In the genomic region with DNA sequence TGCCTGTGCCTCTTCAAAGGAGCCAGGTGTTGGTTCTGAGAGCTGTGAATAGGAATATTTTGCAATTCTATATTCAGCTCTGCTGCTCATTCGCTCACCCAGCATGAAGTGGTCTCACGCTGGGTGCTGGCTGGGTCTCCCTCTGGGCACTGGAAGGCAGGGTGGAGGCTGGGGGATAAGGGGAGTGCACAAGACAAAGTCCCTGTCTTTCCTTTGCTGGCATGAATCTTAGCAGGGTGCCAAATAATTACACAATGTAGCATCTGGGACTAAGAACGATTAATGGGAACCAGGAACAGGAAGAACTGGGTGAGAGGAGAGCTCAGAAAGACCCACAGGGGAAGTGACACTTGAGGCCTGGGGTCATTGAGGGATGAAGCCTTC, we compare ENCODE assay signal across 21 mouse cellular contexts. TPM values are rescaled to one million over a fixed set of nuclear protein-coding genes. Genes with fewer than 3 reads are reported as not detected.
A peak's percentile ranks its signal among the peaks of the same experiment; 100 is the strongest.
DNase-seq lines count a peak whose midpoint lies in the region; ATAC-seq and TF ChIP-seq lines count a peak whose summit lies in the region.
"Had no signal": no experiment of that assay in that cellular context is flagged by ENCODE, and none has a peak within 500 bp of the region (broad histone marks: within the 10 kb centered on the region; RNA-seq: fewer than 3 reads in every experiment).

No protein-coding gene starts in this region.

- no peak overlapping the region for H3K4me3 ChIP-seq in cerebellum, adult 2 months (replicated peaks; ENCODE audit: insufficient read depth, low read depth, low read length)
- no peak overlapping the region for H3K4me3 ChIP-seq in kidney, adult 2 months (ENCODE audit: insufficient read depth, low read depth, low read length)
- H3K4me3 ChIP-seq in E14TG2a.4 (replicated peaks; ENCODE audit: low read length): 0 out of 2 replicates have a peak overlapping the region, but pooled peaks have one; percentile 2
- H3K4me3 ChIP-seq: embryonic facial prominence, embryonic 10.5 days had no signal

- TF ChIP-seq POLR2A in cerebellum, adult 2 months (IDR thresholded peaks at IDR 0.05; ENCODE audit: borderline replicate concordance, insufficient read depth, low read length): no peak
- no peak for TF ChIP-seq POLR2A in kidney, adult 2 months (IDR thresholded peaks at IDR 0.05; ENCODE audit: low read depth, low read length)

- no peak for DNase-seq in cerebellum, adult 2 months
- DNase-seq in cerebellum, adult 18-20 months: no peak
- DNase-seq in kidney, adult 2 months: peak; percentile 25
- DNase-seq in kidney, postnatal 4 days: no peak
- no peak for DNase-seq in layer of hippocampus, adult 8-10 months (ENCODE audit: low spot score in 2 of 2)
- no peak for DNase-seq in left cerebral cortex, postnatal 36 days (ENCODE audit: low spot score in 2 of 2)
- DNase-seq: cerebellum, postnatal 14 days; heart, postnatal 4 days; spleen, adult 18-20 months had no signal

- no peaks in the 10 kb centered on the region for H3K9me3 ChIP-seq in E14TG2a.4 (ENCODE audit: low read length)

- peaks cover 29% of the 10 kb centered on the region for H3K4me1 ChIP-seq in cerebellum, adult 2 months (ENCODE audit: control insufficient read depth, insufficient read depth, low read length)
- H3K4me1 ChIP-seq in kidney, adult 2 months (ENCODE audit: control insufficient read depth, insufficient read depth, low read length): peaks cover 15% of the 10 kb centered on the region
- peaks cover 76% of the 10 kb centered on the region for H3K4me1 ChIP-seq in E14TG2a.4 (replicated peaks; ENCODE audit: low read depth, low read length)

- no peaks in the 10 kb centered on the region for H3K27me3 ChIP-seq in cerebellum, adult 2 months (ENCODE audit: control insufficient read depth, insufficient read depth, low read length)
- H3K27me3 ChIP-seq in kidney, adult 2 months (replicated peaks; ENCODE audit: control insufficient read depth, insufficient read depth, low read length): no peaks in the 10 kb centered on the region
- peaks cover 12% of the 10 kb centered on the region for H3K27me3 ChIP-seq in E14TG2a.4 (ENCODE audit: insufficient read depth, low read length)
- H3K27me3 ChIP-seq: CH12.LX had no signal

- no peaks in the 10 kb centered on the region for H3K36me3 ChIP-seq in kidney, adult 2 months (ENCODE audit: control insufficient read depth, insufficient read depth, low read length)
- H3K36me3 ChIP-seq in E14TG2a.4 (ENCODE audit: insufficient read depth, low read length): peaks cover 27% of the 10 kb centered on the region

- peak overlapping the region; percentile 68 for H3K27ac ChIP-seq in cerebellum, adult 2 months (ENCODE audit: insufficient read depth, low read length)
- H3K27ac ChIP-seq in kidney, adult 2 months (ENCODE audit: insufficient read depth, low read depth, low read length): no peak overlapping the region
- H3K27ac ChIP-seq: hindbrain, postnatal 0 days had no signal

- no peak for TF ChIP-seq CTCF in cerebellum, adult 2 months (IDR thresholded peaks at IDR 0.05; ENCODE audit: borderline replicate concordance, insufficient read depth, low read depth, low read length)
- TF ChIP-seq CTCF in kidney, adult 2 months (conservative IDR thresholded peaks at IDR 0.05; ENCODE audit: insufficient read depth, insufficient read length, low read depth, low read length): no peak
- no peak for TF ChIP-seq CTCF in E14TG2a.4 (conservative IDR thresholded peaks at IDR 0.05; ENCODE audit: low read length)

- 35% methylated on average over 3 of the region's 3 CpGs for WGBS in cerebellum, adult 2 months
- 72% methylated on average over 3 of the region's 3 CpGs for WGBS in kidney, adult 2 months

- intact Hi-C loops in left cerebral cortex, postnatal 36 days (cut with DNase I): no loop called here

- ATAC-seq in granulocyte monocyte progenitor cell, adult 5-6 weeks (replicated peaks; ENCODE audit: poor library complexity, severe bottlenecking): peak; percentile 53
- ATAC-seq: hindbrain, postnatal 0 days had no signal

RNA-seq across cellular contexts. Expression of gene Coro1b, which starts 1.4 kb away (rescaled TPM):
- 240 and 294 TPM in 2 replicates for polyA plus RNA-seq in cerebellum, adult 2 months (2012; rRNA removed)
- polyA plus RNA-seq in kidney, adult 2 months (2012; rRNA removed): 176 and 181 TPM in 2 replicates
- 143 and 234 TPM in 2 replicates for total RNA-seq in granulocyte monocyte progenitor cell, adult 5-6 weeks (2014; fragmentation: Nextera tagmentation)
- 71.3 and 73.2 TPM in 2 replicates for total RNA-seq in granulocyte monocyte progenitor cell, adult 5-6 weeks (2017)
- 10 to 100 TPM; 83.8 to 99.0 (median 98.2) TPM for total RNA-seq in layer of hippocampus, adult 8-10 months (2022)
- 10 to 100 TPM; 75.7 to 81.1 TPM for total RNA-seq in left cerebral cortex, postnatal 36 days (2021)

RNA-seq across cellular contexts. Expression of gene Cabp4, which starts 3.2 kb away (rescaled TPM):
- polyA plus RNA-seq in cerebellum, adult 2 months (2012; rRNA removed): 0.06 and 0.16 TPM in 2 replicates
- polyA plus RNA-seq in kidney, adult 2 months (2012; rRNA removed): 0.12 and 0.20 TPM in 2 replicates
- not detected in 2 replicates for total RNA-seq in granulocyte monocyte progenitor cell, adult 5-6 weeks (2014; fragmentation: Nextera tagmentation)
- not detected in 2 replicates for total RNA-seq in granulocyte monocyte progenitor cell, adult 5-6 weeks (2017)
- under 1 TPM in 1 of 4 experiments, not detected in 3; 0.68 TPM for total RNA-seq in layer of hippocampus, adult 8-10 months (2022)
- not detected for total RNA-seq in left cerebral cortex, postnatal 36 days (2021)
- total RNA-seq: hindbrain, postnatal 0 days had no signal
- polyA plus RNA-seq: lung, embryonic 16.5 days; midbrain, embryonic 11.5 days had no signal

RNA-seq across cellular contexts. Expression of gene Ptprcap, which starts 6.4 kb away (rescaled TPM):
- polyA plus RNA-seq in cerebellum, adult 2 months (2012; rRNA removed): 0.98 and 1.2 TPM in 2 replicates
- 4.7 and 20.0 TPM in 2 replicates for polyA plus RNA-seq in kidney, adult 2 months (2012; rRNA removed)
- total RNA-seq in granulocyte monocyte progenitor cell, adult 5-6 weeks (2014; fragmentation: Nextera tagmentation): 40.8 and 53.6 TPM in 2 replicates
- total RNA-seq in granulocyte monocyte progenitor cell, adult 5-6 weeks (2017): 64.9 and 84.1 TPM in 2 replicates
- total RNA-seq in layer of hippocampus, adult 8-10 months (2022): 1 to 10 TPM; 1.3 to 4.4 (median 1.6) TPM
- 1 to 10 TPM; 1.3 to 1.8 TPM for total RNA-seq in left cerebral cortex, postnatal 36 days (2021)
- polyA plus RNA-seq: embryonic facial prominence, embryonic 10.5 days had no signal

RNA-seq across cellular contexts. Expression of gene Gpr152, which starts 7.4 kb away (rescaled TPM):
- polyA plus RNA-seq in cerebellum, adult 2 months (2012; rRNA removed): 0.11 and 0.13 TPM in 2 replicates
- 0.03 and 0.05 TPM in 2 replicates for polyA plus RNA-seq in kidney, adult 2 months (2012; rRNA removed)
- total RNA-seq in granulocyte monocyte progenitor cell, adult 5-6 weeks (2014; fragmentation: Nextera tagmentation): not detected in 2 replicates
- total RNA-seq in granulocyte monocyte progenitor cell, adult 5-6 weeks (2017): not detected in 2 replicates
- total RNA-seq in layer of hippocampus, adult 8-10 months (2022): under 1 TPM in 1 of 4 experiments, not detected in 3; 0.07 TPM
- total RNA-seq in left cerebral cortex, postnatal 36 days (2021): not detected
- total RNA-seq: layer of hippocampus, adult 18-20 months; left cerebral cortex, postnatal 10 days had no signal
- polyA plus RNA-seq: embryonic facial prominence, embryonic 10.5 days; kidney, embryonic 14.5 days; liver, embryonic 11.5 days; lung, embryonic 16.5 days; midbrain, embryonic 11.5 days; stomach, embryonic 16.5 days had no signal

RNA-seq across cellular contexts. Expression of gene Rps6kb2, which starts 16.1 kb away (rescaled TPM):
- polyA plus RNA-seq in cerebellum, adult 2 months (2012; rRNA removed): 93.6 and 95.0 TPM in 2 replicates
- polyA plus RNA-seq in kidney, adult 2 months (2012; rRNA removed): 41.0 and 41.8 TPM in 2 replicates
- total RNA-seq in granulocyte monocyte progenitor cell, adult 5-6 weeks (2014; fragmentation: Nextera tagmentation): 42.5 and 45.6 TPM in 2 replicates
- 21.0 and 31.6 TPM in 2 replicates for total RNA-seq in granulocyte monocyte progenitor cell, adult 5-6 weeks (2017)
- 10 to 100 TPM; 30.1 to 44.3 (median 41.1) TPM for total RNA-seq in layer of hippocampus, adult 8-10 months (2022)
- total RNA-seq in left cerebral cortex, postnatal 36 days (2021): 10 to 100 TPM; 27.8 to 43.1 TPM

Comparison
In these comparisons a context has a peak if more than half of its experiments do, and no peak if none do; other contexts are left out.
1. RNA of gene Ptprcap, which starts 6.4 kb away (total RNA-seq): 40.8 to 84.1 TPM in granulocyte monocyte progenitor cell, adult 5-6 weeks; 1.3 to 4.4 TPM in layer of hippocampus, adult 8-10 months and 1.3 to 1.8 TPM in left cerebral cortex, postnatal 36 days; every median in the first group is over 4 times any median in the second.